Mouse (Mus musculus) ES-E14 (cell line): ENCODE measurements around the gene Rpl26.

ENCODE experiments used
- CHD2 ChIP-seq: IDR thresholded peaks from 2 replicates; pipeline ENCODE4 v1.6.1; 2014; ENCODE audit warnings: mild to moderate bottlenecking, low read depth, low read length, inconsistent platforms
- HCFC1 ChIP-seq: IDR thresholded peaks from 2 replicates; pipeline ENCODE4 v1.6.1; 2012; ENCODE audit warnings: low read length, inconsistent platforms, borderline replicate concordance; ENCODE audit not compliant: insufficient read depth
- MAFK ChIP-seq: IDR thresholded peaks from 2 replicates; pipeline ENCODE4 v1.6.1; 2014; ENCODE audit warnings: mild to moderate bottlenecking, low read depth, low read length, inconsistent platforms; ENCODE audit not compliant: insufficient read depth
- ZC3H11A ChIP-seq: IDR thresholded peaks from 2 replicates; pipeline ENCODE4 v1.6.1; 2012; ENCODE audit warnings: low read depth, mild to moderate bottlenecking, inconsistent platforms, low read length, borderline replicate concordance
- ZNF384 ChIP-seq: IDR thresholded peaks from 2 replicates; pipeline ENCODE4 v1.6.1; 2012; ENCODE audit warnings: low read depth, low read length, inconsistent platforms

GRCm38 (mm10) chr11:68942731-68943130 lies 41.3 kb downstream of the Rpl26 start:
- no peak for TF ChIP-seq ZNF384
- no peak for TF ChIP-seq MAFK
- TF ChIP-seq HCFC1 = no peak
- no peak for TF ChIP-seq CHD2
- no peak for TF ChIP-seq ZC3H11A
